Mouse (Mus musculus): ENCODE results near the gene Kif14.
"Not testable (repeated sequence)": the region's sequence is repeated elsewhere in the genome, so short reads cannot be mapped to it uniquely, and the experiment has no call there.

Gene Kif14

GRCm38 (mm10) chr1:136492232-136492631 is 26.1 kb downstream of the Kif14 start:
- no peak for DNase-seq

GRCm38 (mm10) chr1:136499317-136499716 is 33.2 kb downstream of the Kif14 start:
- no peak for DNase-seq

GRCm38 (mm10) chr1:136502936-136503335 is 36.8 kb downstream of the Kif14 start:
- DNase-seq: no peak

- DNase-seq: not testable (repeated sequence)
Observed at GRCm38 (mm10) chr1:136506255-136506654, 40.1 kb downstream of the Kif14 start.

- DNase-seq: no peak
Observed at GRCm38 (mm10) chr1:136512317-136512716, 46.2 kb downstream of the Kif14 start.

GRCm38 (mm10) chr1:136513181-136513580 is 47.0 kb downstream of the Kif14 start:
- no peak for DNase-seq

GRCm38 (mm10) chr1:136518699-136519356 is 52.7 kb downstream of the Kif14 start:
- no peak for DNase-seq

- DNase-seq: peak; percentile 60
Observed at GRCm38 (mm10) chr1:136521363-136521937, 55.3 kb downstream of the Kif14 start.

- DNase-seq: peak; percentile 92
Observed at GRCm38 (mm10) chr1:136524917-136525316, 58.8 kb downstream of the Kif14 start.

- DNase-seq: no peak
Observed at GRCm38 (mm10) chr1:136525818-136526217, 59.7 kb downstream of the Kif14 start.

GRCm38 (mm10) chr1:136527163-136527562 is 61.0 kb downstream of the Kif14 start:
- DNase-seq: peak; percentile 12

GRCm38 (mm10) chr1:136532556-136532955 is 66.4 kb downstream of the Kif14 start:
- no peak for DNase-seq

- no peak for DNase-seq
Observed at GRCm38 (mm10) chr1:136536947-136537346, 70.8 kb downstream of the Kif14 start.

GRCm38 (mm10) chr1:136538247-136538646 is 72.1 kb downstream of the Kif14 start:
- DNase-seq: no peak

- peak; percentile 29 for DNase-seq
Observed at GRCm38 (mm10) chr1:136540407-136540895, 74.3 kb downstream of the Kif14 start.

GRCm38 (mm10) chr1:136541618-136542376 is 75.7 kb downstream of the Kif14 start:
- DNase-seq: no peak

GRCm38 (mm10) chr1:136543920-136544319 is 77.8 kb downstream of the Kif14 start:
- DNase-seq: no peak

- DNase-seq: no peak
Observed at GRCm38 (mm10) chr1:136547068-136547467, 80.9 kb downstream of the Kif14 start.

- no peak for DNase-seq
Observed at GRCm38 (mm10) chr1:136550285-136550684, 84.1 kb downstream of the Kif14 start.

GRCm38 (mm10) chr1:136550851-136551540 is 84.9 kb downstream of the Kif14 start:
- peak; percentile 85 for DNase-seq

- DNase-seq: no peak
Observed at GRCm38 (mm10) chr1:136554686-136555085, 88.5 kb downstream of the Kif14 start.

- no peak for DNase-seq
Observed at GRCm38 (mm10) chr1:136555892-136556291, 89.7 kb downstream of the Kif14 start.

- not testable (repeated sequence) for DNase-seq
Observed at GRCm38 (mm10) chr1:136556643-136557042, 90.5 kb downstream of the Kif14 start.
